Mouse (Mus musculus) kidney, postnatal 25 days (tissue): ENCODE measurements at regions not wholly inside any gene's neighbourhood (a gene's known extent, or its start where the extent isn't known, plus 50 kb on each side); places are given as distances from the start of the nearest gene placed in this dataset.

Experiments
- DNase-seq, 2 experiments: peaks; one replicate each; pipeline ENCODE4 v3.0.0; 2021; ENCODE audit warnings: mixed read lengths in 2 of 2

DNA sequence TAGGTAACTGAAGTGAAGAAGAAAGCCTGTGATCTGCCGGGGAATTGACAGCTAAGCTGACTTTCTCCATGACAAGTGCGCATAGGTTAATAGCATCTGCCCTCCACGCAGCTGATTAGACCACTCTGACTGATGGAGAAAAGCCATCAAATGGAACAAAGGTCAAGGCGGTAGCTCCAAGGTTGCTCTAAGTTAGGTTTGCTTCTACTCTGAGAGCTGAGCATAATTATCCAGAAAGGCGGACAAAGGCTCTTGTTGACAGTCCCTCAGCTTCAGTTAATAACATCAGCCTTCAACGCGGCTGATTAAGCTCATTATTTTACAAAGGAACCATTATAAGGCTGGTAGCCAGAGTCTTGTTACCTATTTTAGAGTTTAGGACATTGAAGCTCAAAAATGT lies 54.0 kb upstream of the Enpep start:
- no peak for DNase-seq

GRCm38 (mm10) chr3:129390506-129390905 lies 58.0 kb upstream of the Enpep start:
- DNase-seq, result no peak

GRCm38 (mm10) chr3:129391888-129392813 lies 59.6 kb upstream of the Enpep start:
- DNase-seq, result peak in 1 of 2 experiments; percentile 12

GRCm38 (mm10) chr3:129392814-129393804 lies 60.6 kb upstream of the Enpep start:
- DNase-seq, result peak; percentile 19 to 53

GRCm38 (mm10) chr3:129397481-129397880 lies 65.0 kb upstream of the Enpep start:
- no peak for DNase-seq

DNA sequence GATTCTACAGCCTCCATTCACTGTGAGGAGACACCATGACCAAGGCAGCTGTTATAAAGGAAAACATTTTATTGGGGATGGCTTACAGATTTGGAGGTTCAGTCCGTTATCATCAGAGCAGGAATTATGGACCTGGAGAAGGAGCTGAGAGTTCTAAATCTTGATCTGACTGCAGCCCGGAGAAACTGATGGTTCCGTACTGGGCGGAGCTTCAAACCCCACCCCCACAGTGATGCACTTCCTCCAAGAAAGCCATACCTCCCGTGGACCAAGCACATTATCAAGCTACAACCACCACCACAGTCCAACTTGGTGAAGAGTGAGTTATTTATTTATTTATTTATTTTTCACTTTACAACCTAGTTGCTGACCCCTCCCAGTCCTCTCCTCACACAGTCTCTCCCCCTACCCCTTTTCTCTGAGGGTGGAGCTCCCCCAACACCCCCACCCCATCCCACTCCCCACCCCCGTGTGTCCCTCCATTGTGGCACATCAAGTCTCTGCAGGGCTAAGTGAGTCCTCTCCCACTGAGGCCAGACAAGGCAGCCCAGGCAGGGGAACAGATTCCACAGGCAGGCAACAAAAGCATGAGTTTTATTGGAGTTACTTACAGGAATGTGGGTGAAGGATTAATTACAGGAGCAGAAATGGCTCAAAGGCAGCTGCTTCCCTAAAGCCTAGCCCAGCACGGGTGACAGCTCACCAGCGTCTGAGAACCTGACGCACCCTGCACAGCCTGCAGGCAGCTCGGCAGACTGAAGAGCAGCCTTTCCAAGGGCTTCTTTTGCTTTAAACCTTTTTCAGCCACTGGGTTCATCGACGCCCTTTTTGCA lies 67.8 kb upstream of the Enpep start:
- DNase-seq, result no peak

GRCm38 (mm10) chr3:129411389-129412054 lies 79.0 kb upstream of the Enpep start:
- no peak for DNase-seq

DNA sequence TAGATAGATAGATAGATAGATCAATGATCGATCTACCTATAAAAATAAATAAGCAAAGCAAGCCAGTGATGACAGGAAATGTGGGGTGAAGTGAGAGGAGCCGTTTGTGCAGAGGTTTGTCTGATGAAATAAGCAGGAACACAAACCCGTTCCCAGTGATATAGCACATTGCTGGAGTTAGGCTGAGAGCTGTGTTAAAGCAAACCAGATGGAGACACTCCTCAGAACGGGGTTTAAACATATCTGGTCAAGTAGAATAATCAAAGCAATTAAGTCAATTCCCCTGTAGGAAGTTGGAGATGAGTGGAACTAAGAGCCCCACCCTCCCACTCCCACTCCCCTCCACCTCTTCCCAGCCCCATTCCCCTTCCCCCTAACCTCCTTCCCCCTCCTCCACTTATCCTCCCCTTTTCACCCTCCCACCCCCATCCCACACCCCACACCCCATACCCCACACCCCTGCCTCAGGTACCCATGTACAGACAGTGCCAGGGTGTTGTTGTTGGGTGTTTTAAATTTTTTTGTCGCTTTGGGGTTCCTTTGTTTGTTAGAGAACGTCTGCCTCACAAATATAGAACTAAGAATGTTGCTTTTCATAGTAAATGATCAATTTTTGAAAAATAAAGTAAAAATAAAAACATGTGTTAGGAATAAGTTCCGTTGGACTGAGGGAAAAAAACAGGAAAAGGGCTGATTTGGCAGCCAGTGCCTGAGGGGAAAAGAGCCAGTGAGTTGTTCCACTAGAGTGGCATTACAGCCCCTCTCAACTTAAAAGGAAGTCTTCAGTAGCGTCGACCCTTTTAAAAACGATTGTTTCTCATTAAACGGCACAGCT lies 79.8 kb upstream of the Enpep start:
- DNase-seq, result no peak

DNA sequence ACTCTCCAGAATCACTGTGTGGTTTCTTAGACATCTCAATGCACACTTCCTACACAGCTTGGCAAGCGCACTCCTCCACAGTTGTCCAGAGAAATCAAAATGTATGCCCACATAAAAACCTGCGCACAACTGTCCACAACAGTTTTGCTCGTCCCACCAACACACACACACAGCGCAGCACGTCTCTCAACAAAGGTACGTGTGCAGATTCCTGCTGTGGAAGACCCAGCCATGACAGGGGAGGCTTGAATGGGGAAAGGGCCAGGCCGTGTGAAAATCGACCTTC lies 80.4 kb upstream of the Enpep start:
- no peak for DNase-seq

DNA sequence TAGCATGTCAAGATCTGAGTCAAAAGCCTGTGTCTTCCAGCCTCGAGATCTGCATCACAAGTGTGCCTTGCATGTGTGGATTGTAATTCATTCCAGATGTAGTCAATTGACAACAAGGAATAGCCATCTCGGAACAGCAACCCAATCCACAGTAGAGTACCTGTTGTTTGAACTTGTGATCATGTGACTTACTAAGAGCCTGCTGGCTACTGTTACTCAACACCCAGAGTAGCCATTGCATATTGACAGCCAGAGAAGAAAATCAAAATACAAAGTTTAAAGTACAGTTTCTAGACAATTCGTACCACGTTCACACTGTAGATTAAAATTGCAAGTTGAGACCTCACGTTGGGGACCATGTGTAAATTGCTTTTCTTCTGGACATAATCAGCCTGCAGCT lies 83.1 kb upstream of the Enpep start:
- DNase-seq, result no peak

DNA sequence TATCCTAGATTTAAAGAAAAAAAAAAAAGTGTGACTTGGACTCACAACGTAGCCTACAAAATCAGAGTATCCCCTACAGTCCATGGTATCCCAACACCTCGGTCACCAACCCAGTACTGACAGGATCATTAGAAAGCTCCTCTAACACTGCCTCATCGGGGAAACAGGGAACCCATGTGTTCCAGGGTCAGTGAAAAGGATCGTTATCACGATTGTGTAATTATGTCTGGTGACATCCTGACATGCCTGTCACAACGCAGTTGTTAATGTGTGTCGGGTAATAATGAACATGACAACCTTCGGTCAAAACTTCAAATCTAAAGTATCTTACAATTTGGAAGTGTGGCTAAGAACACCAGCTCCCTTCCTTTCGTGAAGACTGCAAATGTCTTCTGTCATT lies 83.8 kb upstream of the Enpep start:
- no peak for DNase-seq

DNA sequence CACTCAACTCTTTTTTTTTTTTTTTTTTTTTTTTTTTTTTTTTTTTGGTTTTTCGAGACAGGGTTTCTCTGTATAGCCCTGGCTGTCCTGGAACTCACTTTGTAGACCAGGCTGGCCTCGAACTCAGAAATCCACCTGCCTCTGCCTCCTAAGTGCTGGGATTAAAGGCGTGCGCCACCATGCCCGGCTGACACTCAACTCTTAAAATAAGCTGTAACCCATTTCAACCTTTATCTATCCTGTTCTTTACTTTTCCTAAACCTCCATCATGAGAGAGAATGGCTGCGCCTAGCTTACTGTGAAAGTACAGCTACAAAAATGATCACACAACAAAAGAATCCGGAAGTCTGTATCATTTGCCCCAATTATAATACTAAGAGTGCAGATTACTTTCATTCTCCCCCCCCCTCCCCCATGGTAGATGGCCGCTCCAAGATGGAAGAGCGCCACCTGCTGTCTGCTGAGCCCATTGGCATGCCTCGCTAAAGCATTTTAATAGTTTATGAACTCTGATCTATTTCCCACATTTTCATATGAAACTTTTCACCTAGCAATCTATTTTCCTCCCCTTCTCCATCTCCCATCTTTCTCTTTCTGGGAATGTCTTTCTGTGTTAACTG lies 89.2 kb upstream of the Enpep start:
- peak; percentile 46 to 51 for DNase-seq

GRCm38 (mm10) chr3:129428750-129429149 lies 96.2 kb upstream of the Enpep start:
- DNase-seq, result no peak

- peak; percentile 60 to 65 for DNase-seq
These were observed 96.9 kb upstream of the Enpep start for GRCm38 (mm10) chr3:129429161-129430111.

GRCm38 (mm10) chr3:129434056-129434455 lies 98.1 kb upstream of the Elovl6 start:
- DNase-seq, result no peak

- no peak for DNase-seq
These were observed 94.5 kb upstream of the Elovl6 start for GRCm38 (mm10) chr3:129437687-129438086.

DNA sequence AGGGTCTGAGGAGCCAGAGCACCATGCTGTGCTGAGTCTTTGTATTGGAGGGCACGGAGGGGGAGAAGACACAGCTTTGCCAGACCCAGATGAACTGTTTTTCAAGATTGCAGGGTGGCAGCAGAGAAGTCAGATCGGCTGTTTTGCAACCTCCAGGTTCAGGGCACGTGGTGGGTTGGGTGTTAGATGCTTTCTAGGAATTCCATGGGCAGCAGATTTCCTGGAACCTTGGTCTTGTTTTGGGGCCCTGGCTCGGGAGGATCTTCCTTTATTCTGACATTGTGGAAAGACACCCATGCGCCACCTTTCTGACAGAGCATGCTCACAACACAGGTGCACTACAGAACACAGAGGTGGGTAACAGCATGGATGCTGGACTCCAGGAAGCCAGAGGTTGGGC lies 89.4 kb upstream of the Elovl6 start:
- DNase-seq, result no peak

GRCm38 (mm10) chr3:129444221-129444620 lies 87.9 kb upstream of the Elovl6 start:
- DNase-seq, result no peak

DNA sequence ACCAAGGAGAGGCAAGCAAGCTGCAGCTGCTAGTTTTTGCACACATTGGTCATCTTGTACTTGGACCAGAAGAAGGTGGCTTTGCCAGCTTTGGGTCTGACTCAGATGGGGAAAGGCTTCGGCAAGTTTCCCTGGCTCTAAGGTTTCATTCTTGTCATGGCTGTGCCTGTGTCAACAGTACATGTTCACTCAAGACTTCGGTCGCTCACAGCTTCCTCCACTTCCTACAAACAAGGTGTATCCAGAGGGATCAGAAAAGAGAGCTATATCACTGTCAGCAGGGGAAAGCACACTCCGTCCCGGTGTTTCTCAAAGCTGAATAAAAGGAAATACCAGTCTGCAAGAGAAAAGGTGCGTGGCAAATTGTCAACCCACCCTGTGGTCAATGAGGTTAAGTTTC lies 86.2 kb upstream of the Elovl6 start:
- DNase-seq, result no peak

DNA sequence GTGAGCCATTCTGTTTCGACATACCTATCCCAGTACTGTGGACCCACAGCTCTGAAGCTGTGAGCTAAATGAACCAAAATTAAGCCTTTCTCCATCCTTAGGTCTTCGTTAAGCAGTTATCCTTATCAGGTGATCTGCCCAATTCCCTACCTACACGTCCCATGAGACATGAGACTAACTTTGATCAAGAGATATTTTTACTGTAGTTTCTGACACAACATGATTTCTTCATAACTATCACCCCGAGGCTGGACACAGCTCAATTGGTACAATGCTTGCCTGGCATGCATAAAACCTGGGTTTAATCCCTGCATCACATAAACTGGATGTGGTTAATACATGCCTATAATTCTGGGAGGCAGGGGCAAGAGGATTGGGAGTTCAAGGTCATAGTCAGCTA lies 82.2 kb upstream of the Elovl6 start:
- no peak for DNase-seq
